Mouse (Mus musculus): ENCODE data around the gene Fam83b.

Gene Fam83b

DNA sequence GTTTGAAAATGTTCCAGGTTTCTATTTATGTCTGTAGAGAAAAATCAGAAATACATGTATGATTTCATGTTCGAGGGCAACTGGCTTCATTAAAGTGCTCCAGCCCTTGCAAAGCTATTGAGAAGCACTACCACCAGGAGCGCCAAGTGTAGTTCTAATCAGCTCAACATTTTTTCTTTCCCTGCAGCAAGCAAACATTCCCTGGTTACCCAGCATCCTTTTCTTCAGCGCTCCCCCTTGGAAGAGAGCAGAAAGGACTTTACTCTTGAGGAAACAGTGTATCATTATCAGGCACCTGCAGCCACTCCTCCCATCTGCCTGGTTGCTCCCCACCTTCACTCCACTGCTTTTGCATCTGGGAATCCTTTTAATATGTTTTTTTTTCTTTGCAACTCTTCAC, 45.3 kb downstream of the Fam83b start:
- DNase-seq (ENCODE audit: low spot score), result no peak

DNA sequence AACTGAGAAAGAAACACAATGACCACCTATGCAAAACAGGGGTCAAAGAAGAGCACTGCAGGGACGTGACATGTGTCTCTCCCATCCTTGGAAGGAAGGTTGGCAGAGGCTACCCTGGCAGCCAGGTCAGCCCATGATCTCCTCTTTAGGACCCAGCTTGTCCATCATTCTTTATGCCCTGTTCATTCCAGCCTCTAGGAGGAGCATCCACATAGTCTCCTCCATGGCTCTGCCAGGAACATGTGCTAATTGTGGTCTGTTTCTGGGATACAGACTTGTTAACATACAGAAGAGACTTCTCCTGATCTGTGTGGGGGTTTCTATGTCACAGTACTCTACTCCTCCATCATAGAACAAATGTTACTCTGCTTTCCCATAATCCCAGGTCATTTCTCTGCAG, 48.3 kb downstream of the Fam83b start:
- no peak for DNase-seq (ENCODE audit: low spot score)

DNA sequence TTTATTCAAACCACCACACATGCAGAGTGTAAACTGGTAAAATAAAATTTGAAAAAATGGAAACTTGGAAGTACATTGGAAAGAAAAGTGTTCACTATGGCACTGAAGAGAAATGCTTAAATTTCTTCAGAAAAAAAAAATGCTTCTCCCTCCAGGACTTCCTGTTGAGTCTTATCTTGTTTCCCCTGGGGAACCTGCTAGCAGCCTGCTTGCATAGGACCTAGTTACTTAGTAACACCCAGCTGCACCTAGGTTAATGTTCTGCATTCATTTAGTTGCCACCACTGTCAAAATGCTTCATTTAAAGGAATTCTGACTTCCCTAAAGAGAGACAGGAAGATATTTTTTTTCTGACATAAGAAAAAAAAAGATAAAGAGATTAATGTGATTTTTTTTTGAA, 61.3 kb downstream of the Fam83b start:
- no peak for DNase-seq (ENCODE audit: low spot score)

DNA sequence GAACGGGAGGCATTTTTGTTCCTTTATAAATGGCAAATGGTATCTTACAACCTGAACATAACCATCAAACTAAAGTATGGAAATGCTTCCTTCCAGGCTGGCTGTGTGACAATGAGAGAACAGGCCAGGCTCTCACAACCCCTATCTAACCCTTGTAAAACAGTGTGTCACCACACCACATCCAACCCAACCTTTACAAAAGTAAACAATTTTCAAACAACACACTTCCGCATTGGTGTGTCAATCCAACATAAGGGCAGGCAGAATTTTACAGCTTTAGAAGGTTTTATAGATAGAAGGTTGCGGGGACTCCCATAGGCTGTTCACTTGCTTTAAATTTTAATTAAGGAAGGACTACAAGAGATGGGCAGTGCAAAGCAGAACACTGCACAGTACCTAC, 77.2 kb downstream of the Fam83b start:
- DNase-seq (ENCODE audit: low spot score), result no peak

DNA sequence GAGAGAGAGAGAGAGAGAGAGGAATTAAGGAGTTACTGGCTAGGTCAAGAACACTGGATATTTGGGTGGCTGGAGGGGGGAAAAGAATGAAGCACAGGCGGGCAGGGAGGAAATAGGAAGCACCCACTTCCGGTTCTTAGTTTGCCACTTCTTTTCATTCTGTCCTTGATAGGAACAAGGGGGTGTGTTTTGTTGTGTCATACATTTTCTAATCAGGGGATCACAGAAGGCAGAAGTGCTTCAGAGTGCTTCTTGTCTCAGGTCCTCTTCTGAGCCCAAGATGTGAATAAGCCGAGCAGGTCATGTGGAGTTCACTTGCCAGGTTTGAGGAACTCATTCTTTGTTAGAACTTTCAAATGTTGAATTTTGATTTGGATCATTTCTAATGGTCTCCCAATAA, 86.8 kb downstream of the Fam83b start:
- DNase-seq (ENCODE audit: low spot score), result no peak

DNA sequence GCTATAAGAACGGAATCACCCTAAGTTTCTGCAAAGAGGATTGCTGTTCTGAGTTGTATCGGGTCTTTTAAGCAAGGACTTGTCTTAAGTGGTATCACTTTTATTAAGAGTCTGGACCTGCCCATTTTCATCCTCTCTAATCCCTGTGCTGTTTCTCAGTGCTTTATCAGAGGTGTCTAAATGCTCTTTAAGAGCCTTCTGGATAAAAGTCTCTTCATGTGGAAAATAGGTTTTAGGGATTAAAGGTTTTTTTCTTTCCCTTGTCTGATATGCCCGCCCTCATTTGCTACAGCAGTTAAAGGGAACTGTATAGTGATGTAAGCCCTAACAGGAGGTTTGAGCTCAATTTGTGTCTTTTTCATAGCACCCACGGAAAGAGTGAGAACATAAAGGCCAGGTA, 97.4 kb downstream of the Fam83b start:
- no peak for DNase-seq (ENCODE audit: low spot score)

DNA sequence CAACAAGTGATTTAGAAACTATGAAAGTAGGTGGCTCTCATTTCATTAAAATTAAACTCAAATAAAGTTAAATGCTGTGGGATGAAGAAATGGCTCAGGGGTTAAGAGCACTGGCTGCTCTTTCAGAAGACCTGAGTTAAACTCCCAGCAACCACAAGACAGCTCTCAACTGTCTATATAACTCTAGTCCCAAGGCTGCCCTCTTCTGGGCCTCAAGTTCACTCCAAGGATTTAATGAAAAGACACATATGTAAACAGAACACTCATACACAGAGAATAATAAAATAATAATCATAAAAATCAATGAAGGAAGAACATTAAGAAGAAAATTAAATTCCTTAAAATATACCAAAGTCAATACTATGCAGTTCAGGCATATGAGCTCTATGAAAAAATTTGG, 105.4 kb downstream of the Fam83b start:
- no peak for DNase-seq (ENCODE audit: low spot score)

DNA sequence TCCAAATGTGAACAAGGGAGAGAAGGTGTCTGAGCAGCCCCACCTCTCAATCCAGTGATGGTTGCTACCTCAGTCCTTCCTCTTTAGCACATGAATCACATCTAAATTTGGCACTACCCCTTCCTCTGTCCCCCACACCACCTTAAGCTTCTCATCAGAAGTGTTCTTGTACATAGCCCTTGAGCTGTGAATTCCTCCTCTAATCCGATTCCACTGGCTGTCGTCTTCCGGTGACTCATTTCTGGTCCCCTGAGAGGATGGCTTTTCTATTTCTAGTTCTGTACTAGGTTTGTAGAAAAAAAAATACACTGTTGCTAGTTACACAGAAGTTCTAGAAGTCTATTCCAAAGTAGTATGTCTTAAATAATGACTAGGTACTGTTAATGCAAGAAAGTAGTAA, 111.2 kb downstream of the Fam83b start:
- no peak for DNase-seq (ENCODE audit: low spot score)
